Mouse (Mus musculus) liver, embryonic 14.5 days (tissue): ENCODE measurements around the gene Ndc80.

Source experiments
- CTCF ChIP-seq: IDR thresholded peaks from 2 replicates; pipeline ENCODE4 v1.5.1; 2016; ENCODE audit warnings: antibody characterized with exemption, low read depth, control low read depth
- EP300 ChIP-seq: IDR thresholded peaks from 2 replicates; pipeline ENCODE4 v1.6.1; 2016; ENCODE audit warnings: antibody characterized with exemption, low read depth

DNA sequence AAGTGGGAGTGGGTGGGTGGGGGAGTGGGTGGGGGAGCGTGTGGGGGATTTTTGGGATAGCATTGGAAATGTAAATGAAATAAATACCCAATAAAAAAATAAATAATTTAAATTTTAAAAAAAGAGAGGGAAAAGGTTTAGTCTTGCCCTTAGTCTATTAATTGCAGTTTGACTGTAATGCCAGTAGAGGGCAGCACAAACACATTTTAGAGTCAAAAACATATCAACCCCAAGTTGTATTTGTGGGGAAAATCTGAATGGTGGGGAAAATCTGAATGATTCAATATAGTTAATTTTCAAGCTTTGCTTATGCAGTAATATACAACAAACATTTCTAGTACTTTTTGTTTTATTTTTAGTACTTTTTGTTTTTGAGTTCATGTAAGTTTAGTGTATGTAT is 21.9 kb upstream of the Ndc80 start:
- TF ChIP-seq CTCF (peak; percentile 60; the same call in 1 of the 2 replicates), EP300 (no peak)
